Mouse (Mus musculus): ENCODE measurements around the gene Akap6. TPM values are rescaled to one million over a fixed set of nuclear protein-coding genes. Genes with fewer than 3 reads are reported as not detected.

Gene Akap6
- polyA plus RNA-seq, 1 experiment from 2014 or later, result 13.3 TPM

GRCm38 (mm10) chr12:52835914-52836546 is 136.8 kb downstream of the Akap6 start:
- peak; percentile 37; the same call in 1 of the 2 replicates for ATAC-seq
- Histone ChIP-seq H3K9ac (ENCODE audit: low read length) (no peak overlapping the region; the same call in 1 of the 2 replicates), H3K4me3 (ENCODE audit: low read depth, low read length) (no peak overlapping the region), H3K9me3 (replicated peaks; ENCODE audit: control insufficient read depth, low read length) (no peaks in the 10 kb centered on the region), H3K4me2 (ENCODE audit: low read length) (peak overlapping the region; percentile 23; the same call in 1 of the 2 replicates), H3K36me3 (ENCODE audit: control insufficient read depth, insufficient read depth, low read length) (no peaks in the 10 kb centered on the region), H3K27ac (ENCODE audit: low read depth, low read length) (peak overlapping the region; percentile 80), H3K27me3 (replicated peaks; ENCODE audit: control insufficient read depth, insufficient read depth, low read length) (no peaks in the 10 kb centered on the region), H3K4me1 (ENCODE audit: control insufficient read depth, insufficient read depth, low read length) (peaks cover 26% of the 10 kb centered on the region)
- WGBS, result 34% methylated on average over 12 of the region's 12 CpGs
- peak; percentile 80 for DNase-seq (ENCODE audit: low spot score)

DNA sequence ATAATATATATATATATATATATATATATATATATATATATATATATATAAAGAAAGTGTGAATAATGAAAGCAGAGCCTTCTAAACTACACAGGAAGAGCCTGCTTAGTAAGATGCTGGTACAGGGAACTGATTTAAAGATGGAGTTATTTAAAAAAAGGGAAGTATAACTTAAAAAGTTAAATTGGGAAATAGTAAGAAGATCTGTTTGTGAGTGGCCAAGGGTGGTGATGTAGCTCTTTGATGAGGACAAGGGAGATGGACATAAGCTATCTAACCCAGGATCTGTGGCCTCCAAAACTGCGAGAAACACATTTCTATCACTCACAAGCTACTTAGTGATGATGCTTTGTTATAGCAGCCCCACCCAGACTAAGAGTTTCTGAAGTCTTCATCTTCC is 146.8 kb downstream of the Akap6 start:
- ATAC-seq, result no peak

GRCm38 (mm10) chr12:52847020-52847419 is 147.8 kb downstream of the Akap6 start:
- no peaks in the 10 kb centered on the region for H3K36me3 ChIP-seq (ENCODE audit: control insufficient read depth, insufficient read depth, low read length)
- H3K4me2 ChIP-seq (ENCODE audit: low read length), result no peak overlapping the region
- 91% methylated on average over 4 of the region's 4 CpGs for WGBS
- DNase-seq (ENCODE audit: low spot score), result no peak
- peaks cover 6% of the 10 kb centered on the region for H3K4me1 ChIP-seq (ENCODE audit: control insufficient read depth, insufficient read depth, low read length)
- H3K27me3 ChIP-seq (replicated peaks; ENCODE audit: control insufficient read depth, insufficient read depth, low read length), result no peaks in the 10 kb centered on the region
- H3K9ac ChIP-seq (ENCODE audit: low read length), result no peak overlapping the region
- no peak overlapping the region for H3K27ac ChIP-seq (ENCODE audit: low read depth, low read length)
- H3K4me3 ChIP-seq (ENCODE audit: low read depth, low read length), result no peak overlapping the region
- H3K9me3 ChIP-seq (replicated peaks; ENCODE audit: control insufficient read depth, low read length), result no peaks in the 10 kb centered on the region
- no peak for ATAC-seq

More for the DNA sequence above, 146.8 kb downstream of the Akap6 start:
- Histone ChIP-seq H3K4me1 (ENCODE audit: control insufficient read depth, insufficient read depth, low read length) (peaks cover 6% of the 10 kb centered on the region), H3K9ac (ENCODE audit: low read length) (no peak overlapping the region), H3K4me3 (ENCODE audit: low read depth, low read length) (no peak overlapping the region), H3K27ac (ENCODE audit: low read depth, low read length) (no peak overlapping the region), H3K9me3 (replicated peaks; ENCODE audit: control insufficient read depth, low read length) (no peaks in the 10 kb centered on the region), H3K27me3 (replicated peaks; ENCODE audit: control insufficient read depth, insufficient read depth, low read length) (no peaks in the 10 kb centered on the region), H3K4me2 (ENCODE audit: low read length) (no peak overlapping the region), H3K36me3 (ENCODE audit: control insufficient read depth, insufficient read depth, low read length) (no peaks in the 10 kb centered on the region)
- no peak for DNase-seq (ENCODE audit: low spot score)
- 100% methylated on average over 1 of the region's 1 CpGs for WGBS

- Histone ChIP-seq H3K36me3 (ENCODE audit: control insufficient read depth, insufficient read depth, low read length) (no peaks in the 10 kb centered on the region), H3K27me3 (replicated peaks; ENCODE audit: control insufficient read depth, insufficient read depth, low read length) (no peaks in the 10 kb centered on the region), H3K9ac (ENCODE audit: low read length) (no peak overlapping the region), H3K9me3 (replicated peaks; ENCODE audit: control insufficient read depth, low read length) (no peaks in the 10 kb centered on the region), H3K4me1 (ENCODE audit: control insufficient read depth, insufficient read depth, low read length) (peaks cover 6% of the 10 kb centered on the region), H3K27ac (ENCODE audit: low read depth, low read length) (no peak overlapping the region), H3K4me2 (ENCODE audit: low read length) (no peak overlapping the region), H3K4me3 (ENCODE audit: low read depth, low read length) (no peak overlapping the region)
- 54% methylated on average over 14 of the region's 14 CpGs for WGBS
- ATAC-seq, result peak; percentile 61
- DNase-seq (ENCODE audit: low spot score), result no peak
Observed at GRCm38 (mm10) chr12:52847830-52848518, 148.8 kb downstream of the Akap6 start.

DNA sequence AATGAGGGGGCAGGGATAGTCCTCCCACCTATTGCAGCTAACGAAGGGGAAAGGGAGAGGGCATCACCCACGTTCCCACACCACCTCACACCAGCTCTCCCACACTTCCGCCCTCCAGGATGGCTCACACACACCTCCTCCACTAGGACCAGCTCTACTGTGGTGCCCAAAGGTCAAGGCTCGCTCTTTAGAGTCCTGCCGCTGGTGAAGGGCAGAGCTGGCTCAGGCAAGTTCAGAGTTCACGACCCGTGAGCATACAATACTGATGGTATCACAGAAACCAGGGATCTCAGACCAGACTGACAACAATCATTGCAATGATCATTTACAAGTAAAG is 149.3 kb downstream of the Akap6 start:
- Histone ChIP-seq H3K4me2 (ENCODE audit: low read length) (no peak overlapping the region), H3K4me1 (ENCODE audit: control insufficient read depth, insufficient read depth, low read length) (peaks cover 6% of the 10 kb centered on the region), H3K27me3 (replicated peaks; ENCODE audit: control insufficient read depth, insufficient read depth, low read length) (no peaks in the 10 kb centered on the region), H3K4me3 (ENCODE audit: low read depth, low read length) (no peak overlapping the region), H3K9me3 (replicated peaks; ENCODE audit: control insufficient read depth, low read length) (no peaks in the 10 kb centered on the region), H3K9ac (ENCODE audit: low read length) (no peak overlapping the region), H3K36me3 (ENCODE audit: control insufficient read depth, insufficient read depth, low read length) (no peaks in the 10 kb centered on the region), H3K27ac (ENCODE audit: low read depth, low read length) (no peak overlapping the region)
- ATAC-seq, result peak; percentile 37; the same call in 1 of the 2 replicates
- no peak for DNase-seq (ENCODE audit: low spot score)
- 64% methylated on average over 7 of the region's 7 CpGs for WGBS

GRCm38 (mm10) chr12:52849297-52849696 is 150.1 kb downstream of the Akap6 start:
- H3K4me1 ChIP-seq (ENCODE audit: control insufficient read depth, insufficient read depth, low read length), result peaks cover 6% of the 10 kb centered on the region
- no peak overlapping the region for H3K4me3 ChIP-seq (ENCODE audit: low read depth, low read length)
- no peaks in the 10 kb centered on the region for H3K27me3 ChIP-seq (replicated peaks; ENCODE audit: control insufficient read depth, insufficient read depth, low read length)
- WGBS, result 87% methylated on average over 4 of the region's 4 CpGs
- H3K27ac ChIP-seq (ENCODE audit: low read depth, low read length), result no peak overlapping the region
- DNase-seq (ENCODE audit: low spot score) (no peak), ATAC-seq (no peak)
- H3K36me3 ChIP-seq (ENCODE audit: control insufficient read depth, insufficient read depth, low read length), result no peaks in the 10 kb centered on the region
- H3K9ac ChIP-seq (ENCODE audit: low read length), result no peak overlapping the region
- H3K4me2 ChIP-seq (ENCODE audit: low read length), result no peak overlapping the region
- no peaks in the 10 kb centered on the region for H3K9me3 ChIP-seq (replicated peaks; ENCODE audit: control insufficient read depth, low read length)

GRCm38 (mm10) chr12:52850332-52851036 is 151.3 kb downstream of the Akap6 start:
- no peak overlapping the region for H3K4me3 ChIP-seq (ENCODE audit: low read depth, low read length)
- no peak overlapping the region for H3K4me2 ChIP-seq (ENCODE audit: low read length)
- H3K9ac ChIP-seq (ENCODE audit: low read length), result no peak overlapping the region
- peaks cover 6% of the 10 kb centered on the region for H3K4me1 ChIP-seq (ENCODE audit: control insufficient read depth, insufficient read depth, low read length)
- H3K27ac ChIP-seq (ENCODE audit: low read depth, low read length), result no peak overlapping the region
- no peaks in the 10 kb centered on the region for H3K27me3 ChIP-seq (replicated peaks; ENCODE audit: control insufficient read depth, insufficient read depth, low read length)
- ATAC-seq (no peak), DNase-seq (ENCODE audit: low spot score) (peak; percentile 31)
- H3K9me3 ChIP-seq (replicated peaks; ENCODE audit: control insufficient read depth, low read length), result no peaks in the 10 kb centered on the region
- H3K36me3 ChIP-seq (ENCODE audit: control insufficient read depth, insufficient read depth, low read length), result no peaks in the 10 kb centered on the region
- WGBS, result 27% methylated on average over 7 of the region's 7 CpGs

DNA sequence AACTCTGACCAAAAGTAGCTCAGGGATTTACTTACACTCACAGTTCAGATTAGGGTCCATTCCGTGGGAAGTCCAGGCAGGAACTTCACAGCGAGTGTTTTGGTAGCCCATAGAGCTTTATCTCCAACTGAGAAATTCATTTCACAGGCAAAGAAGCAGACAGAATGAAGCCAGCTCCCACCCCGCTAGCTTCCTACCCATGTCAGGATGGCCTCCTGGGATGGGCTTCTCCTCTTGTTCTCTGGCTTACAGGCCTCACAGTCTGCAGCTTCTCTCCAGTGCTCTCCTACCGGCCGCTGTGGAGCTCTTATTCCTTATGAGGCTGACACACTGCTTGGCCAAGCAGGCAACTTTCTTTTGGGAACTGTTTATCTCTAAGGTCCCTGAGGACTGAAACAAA is 152.0 kb downstream of the Akap6 start:
- no peaks in the 10 kb centered on the region for H3K36me3 ChIP-seq (ENCODE audit: control insufficient read depth, insufficient read depth, low read length)
- H3K27ac ChIP-seq (ENCODE audit: low read depth, low read length), result no peak overlapping the region
- H3K4me3 ChIP-seq (ENCODE audit: low read depth, low read length), result no peak overlapping the region
- 70% methylated on average over 5 of the region's 5 CpGs for WGBS
- no peak for DNase-seq (ENCODE audit: low spot score)
- ATAC-seq, result no peak
- no peaks in the 10 kb centered on the region for H3K27me3 ChIP-seq (replicated peaks; ENCODE audit: control insufficient read depth, insufficient read depth, low read length)
- H3K4me1 ChIP-seq (ENCODE audit: control insufficient read depth, insufficient read depth, low read length), result peaks cover 6% of the 10 kb centered on the region
- no peak overlapping the region for H3K4me2 ChIP-seq (ENCODE audit: low read length)
- H3K9me3 ChIP-seq (replicated peaks; ENCODE audit: control insufficient read depth, low read length), result no peaks in the 10 kb centered on the region
- H3K9ac ChIP-seq (ENCODE audit: low read length), result no peak overlapping the region

GRCm38 (mm10) chr12:52854236-52854679 is 155.1 kb downstream of the Akap6 start:
- H3K9ac ChIP-seq (ENCODE audit: low read length), result no peak overlapping the region
- 83% methylated on average over 7 of the region's 7 CpGs for WGBS
- no peak overlapping the region for H3K4me3 ChIP-seq (ENCODE audit: low read depth, low read length)
- H3K27ac ChIP-seq (ENCODE audit: low read depth, low read length), result no peak overlapping the region
- DNase-seq (ENCODE audit: low spot score) (no peak), ATAC-seq (no peak)
- no peaks in the 10 kb centered on the region for H3K36me3 ChIP-seq (ENCODE audit: control insufficient read depth, insufficient read depth, low read length)
- no peaks in the 10 kb centered on the region for H3K27me3 ChIP-seq (replicated peaks; ENCODE audit: control insufficient read depth, insufficient read depth, low read length)
- no peaks in the 10 kb centered on the region for H3K9me3 ChIP-seq (replicated peaks; ENCODE audit: control insufficient read depth, low read length)
- no peak overlapping the region for H3K4me2 ChIP-seq (ENCODE audit: low read length)
- H3K4me1 ChIP-seq (ENCODE audit: control insufficient read depth, insufficient read depth, low read length), result no peaks in the 10 kb centered on the region

All from forebrain, embryonic 14.5 days (tissue).